Mouse (Mus musculus) ovary, postnatal 10 days (tissue): Measurements from ENCODE around the gene 9330159F19Rik.

Experiments
- DNase-seq: peaks from one replicate; pipeline ENCODE4 v3.0.0; 2022; ENCODE audit warnings: low spot score

The 9330159F19Rik gene

DNA sequence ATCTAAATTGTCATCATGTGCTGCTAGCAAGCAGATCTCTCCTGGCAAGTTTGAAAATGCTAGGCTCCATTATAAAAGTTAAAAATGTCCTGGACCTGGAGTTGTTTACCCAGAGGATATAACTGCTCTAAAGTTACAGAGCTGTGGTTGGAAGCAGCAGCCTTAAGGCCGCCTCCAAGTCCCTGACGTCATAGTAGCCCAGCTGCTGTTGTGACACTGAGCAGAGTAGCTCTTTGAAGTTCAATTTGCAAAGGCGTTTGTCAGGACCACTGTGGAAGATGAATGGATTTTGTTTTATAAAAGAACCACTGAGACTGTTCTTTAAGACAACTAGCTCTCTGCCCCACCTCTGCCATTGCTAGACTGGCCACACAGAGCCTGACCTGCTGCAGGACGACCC is at the start of gene 9330159F19Rik:
9330159F19Rik (plus strand) TSS at position 154 of the 400 bp plus-strand sequence.
- DNase-seq, result no peak

DNA sequence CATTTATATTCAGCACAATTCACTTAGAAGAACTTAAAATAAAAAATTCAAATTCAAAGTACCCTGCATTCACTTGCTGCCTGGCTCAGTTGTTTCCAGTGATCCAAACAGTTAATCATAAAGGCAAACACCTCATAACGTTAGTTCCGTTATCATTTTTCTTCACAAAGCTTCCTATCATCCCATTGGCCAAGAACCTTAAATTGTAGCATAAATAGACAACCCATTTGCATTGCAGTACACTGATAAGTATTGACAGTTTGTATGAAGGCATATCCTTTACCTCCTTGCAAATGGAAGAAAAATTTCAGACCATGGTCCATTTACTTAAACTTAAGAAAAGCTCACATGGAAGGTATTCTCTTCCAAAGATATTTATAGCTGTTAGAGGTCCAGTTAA is 49.7 kb upstream of the 9330159F19Rik start:
- no peak for DNase-seq

DNA sequence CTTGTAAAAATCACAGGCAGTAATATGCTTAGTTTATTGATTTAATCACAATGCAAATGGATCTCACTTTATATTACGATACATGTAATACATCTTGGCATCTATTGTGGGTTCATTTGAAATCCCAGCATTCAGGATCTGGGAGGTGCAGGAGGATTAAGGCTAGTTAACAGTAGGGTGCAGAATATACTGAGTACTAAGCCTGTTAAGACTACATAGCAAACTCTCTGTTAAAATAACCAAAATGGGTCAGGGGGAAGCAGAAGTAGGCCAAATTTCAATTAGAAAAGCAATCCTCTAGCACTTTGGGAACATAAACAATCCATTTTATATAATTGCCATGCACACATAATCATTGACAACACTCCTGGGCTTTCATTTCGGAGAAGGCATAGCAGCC is 37.6 kb upstream of the 9330159F19Rik start:
- no peak for DNase-seq

DNA sequence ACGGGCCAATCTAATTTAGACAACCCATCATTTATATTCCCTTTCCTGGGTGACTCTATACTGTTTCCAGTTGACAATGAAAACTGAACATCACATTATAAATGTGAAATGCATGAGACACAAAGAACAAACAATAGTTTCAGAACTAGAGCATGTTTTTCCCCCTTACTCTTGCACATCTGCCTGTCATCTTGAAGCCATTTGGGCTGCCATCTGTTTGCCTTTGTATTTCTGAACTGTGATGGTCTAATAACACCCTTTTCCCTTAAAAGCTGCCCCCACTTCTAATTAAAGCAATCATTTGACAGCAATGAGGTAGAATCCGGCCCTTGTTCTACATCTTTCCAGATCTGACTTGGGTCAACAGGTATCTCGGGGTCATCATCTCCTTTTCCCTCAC is 35.8 kb upstream of the 9330159F19Rik start:
- DNase-seq, result no peak

DNA sequence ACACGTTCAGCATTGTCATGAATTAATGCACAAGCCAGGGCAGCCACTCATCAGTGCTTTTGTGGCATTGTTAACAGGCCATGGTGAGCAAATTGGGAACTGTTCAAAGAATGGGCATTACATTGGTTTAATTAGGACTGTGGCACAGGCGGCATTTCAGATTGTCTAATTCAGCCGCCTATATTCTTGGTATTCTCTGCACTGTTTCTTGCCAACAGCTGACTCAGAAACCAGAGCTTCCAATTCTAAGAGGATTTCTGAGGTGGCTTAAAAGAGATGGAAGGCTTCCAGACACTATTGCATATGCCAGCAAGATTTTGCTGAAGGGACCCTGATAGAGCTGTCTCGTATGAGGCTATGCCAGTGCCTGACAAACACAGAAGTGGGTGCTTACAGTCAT is 34.5 kb upstream of the 9330159F19Rik start:
- DNase-seq, result no peak

DNA sequence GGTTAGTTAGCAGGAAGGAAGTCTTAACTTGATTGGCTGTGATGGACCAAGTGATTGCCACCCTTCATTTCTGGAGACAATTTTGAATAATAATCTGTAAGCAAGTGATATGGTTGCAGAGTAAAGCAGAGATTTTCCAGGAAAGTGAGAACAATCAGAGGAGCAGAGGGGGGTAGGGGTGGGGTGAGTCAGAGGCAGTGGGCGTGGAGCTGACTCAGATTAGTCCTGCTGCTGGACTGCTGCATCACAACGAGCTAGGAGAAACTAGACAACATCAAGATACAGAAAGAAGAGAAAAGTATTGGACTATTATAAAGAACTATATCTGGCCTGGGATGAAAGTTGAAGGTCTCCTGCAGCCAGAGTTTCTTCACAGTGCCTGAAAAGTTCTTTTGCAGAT is 33.4 kb upstream of the 9330159F19Rik start:
- no peak for DNase-seq

DNA sequence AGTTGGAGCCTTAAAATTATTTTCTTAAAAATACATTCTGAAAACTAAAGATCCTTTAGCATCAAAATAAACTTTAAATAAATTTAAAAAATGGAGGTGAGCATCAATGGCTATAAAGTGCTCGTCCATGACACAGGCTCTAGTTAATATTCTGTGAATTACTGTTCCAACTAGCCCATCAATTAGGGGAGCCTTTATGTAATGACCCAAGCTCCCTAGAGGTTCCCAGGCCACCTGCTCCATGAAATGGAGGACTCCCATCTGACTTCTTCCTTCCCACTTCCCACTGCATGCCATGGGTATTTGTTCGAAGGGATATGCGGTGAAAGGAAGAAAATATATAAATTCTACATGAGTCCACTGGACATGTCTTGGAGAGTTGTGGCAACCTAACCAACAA is 31.2 kb upstream of the 9330159F19Rik start:
- DNase-seq, result no peak

DNA sequence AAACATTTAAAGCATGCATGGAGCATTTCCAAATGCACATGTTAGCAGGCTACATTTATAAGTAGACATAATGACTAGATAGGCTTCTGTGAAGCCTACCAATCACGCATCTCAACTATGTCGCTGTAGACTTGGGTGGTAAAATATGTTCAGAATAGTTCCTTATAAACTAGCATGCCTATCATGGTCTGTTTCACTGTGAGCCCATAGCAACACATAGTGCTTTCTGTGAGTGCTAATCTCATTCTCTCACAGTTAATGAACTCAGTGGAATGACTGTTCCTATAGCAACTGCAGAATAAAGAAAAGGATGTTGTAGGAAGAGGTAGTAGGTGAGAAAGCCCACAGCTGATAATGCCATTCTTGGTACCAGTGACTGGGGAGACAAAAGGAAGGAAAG is 30.4 kb upstream of the 9330159F19Rik start:
- no peak for DNase-seq

DNA sequence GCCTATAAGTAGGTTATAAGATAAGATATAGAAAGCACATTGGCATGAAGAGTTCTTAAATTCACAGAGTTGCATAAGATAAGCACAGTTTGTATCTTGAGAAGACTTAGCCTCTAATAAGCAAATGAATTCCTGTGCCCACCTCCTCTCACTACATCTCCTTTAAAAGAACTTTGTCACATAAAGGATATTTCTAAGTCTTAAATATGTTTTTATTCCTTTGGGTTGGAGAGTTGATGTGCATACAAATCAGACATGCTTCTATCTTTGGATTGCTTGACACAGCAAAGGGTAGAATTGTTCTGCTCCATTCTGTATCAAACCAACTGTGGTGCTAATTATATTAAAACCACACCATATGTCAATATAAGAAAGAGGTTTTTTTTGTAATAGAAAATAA is 17.6 kb upstream of the 9330159F19Rik start:
- no peak for DNase-seq

DNA sequence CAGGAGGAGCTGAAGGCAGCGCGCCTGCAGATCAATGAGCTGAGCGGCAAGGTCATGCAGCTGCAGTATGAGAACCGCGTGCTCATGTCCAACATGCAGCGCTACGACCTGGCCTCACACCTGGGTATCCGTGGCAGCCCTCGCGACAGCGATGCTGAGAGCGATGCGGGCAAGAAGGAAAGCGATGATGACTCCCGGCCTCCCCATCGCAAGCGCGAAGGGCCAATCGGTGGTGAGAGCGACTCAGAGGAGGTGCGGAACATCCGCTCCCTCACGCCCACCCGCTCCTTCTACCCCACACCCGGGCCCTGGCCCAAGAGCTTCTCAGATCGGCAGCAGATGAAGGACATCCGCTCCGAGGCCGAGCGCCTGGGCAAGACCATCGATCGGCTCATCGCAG is 14.6 kb upstream of the 9330159F19Rik start:
- DNase-seq, result no peak

DNA sequence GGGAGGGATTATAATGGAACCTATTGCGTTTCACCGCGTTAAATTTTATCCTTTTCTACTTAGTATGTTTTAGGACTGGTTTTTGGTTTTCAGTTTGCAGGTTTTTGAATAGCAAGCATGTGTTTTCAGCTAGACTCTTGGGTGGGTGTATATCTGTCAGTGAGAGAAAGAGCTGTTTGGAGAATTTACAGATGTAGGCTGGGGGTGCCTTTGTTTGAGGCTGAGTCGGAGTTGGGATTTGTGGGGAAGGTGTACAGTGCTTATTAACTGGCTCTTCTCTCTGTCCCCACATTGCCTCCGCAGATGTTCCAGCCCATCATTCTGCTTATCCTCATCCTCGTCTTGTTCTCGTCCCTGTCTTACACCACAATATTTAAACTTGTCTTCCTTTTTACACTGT is 12.8 kb upstream of the 9330159F19Rik start, which contains the start of gene Gm49353:
Gm49353 (plus strand) TSS at position 313 of the 400 bp plus-strand sequence.
- no peak for DNase-seq

DNA sequence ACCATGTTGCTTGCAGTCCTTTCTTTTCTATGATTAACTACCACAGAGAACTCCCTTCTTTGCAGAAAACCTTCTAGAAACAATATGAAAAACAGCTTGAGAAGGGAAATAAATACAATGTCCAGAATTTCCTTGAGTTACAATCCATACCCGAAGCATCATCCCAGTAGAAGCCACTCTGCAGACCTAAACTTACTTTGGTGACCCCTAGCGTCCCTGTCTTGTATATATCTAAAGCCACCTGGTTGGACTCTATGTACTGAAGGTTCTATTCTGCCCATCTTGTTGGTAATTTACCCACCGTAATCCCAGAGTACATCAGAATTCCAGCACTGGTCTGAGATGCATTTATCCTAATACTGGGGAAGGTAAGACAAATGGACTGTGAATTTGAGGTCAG is 11.6 kb upstream of the 9330159F19Rik start:
- DNase-seq, result no peak

DNA sequence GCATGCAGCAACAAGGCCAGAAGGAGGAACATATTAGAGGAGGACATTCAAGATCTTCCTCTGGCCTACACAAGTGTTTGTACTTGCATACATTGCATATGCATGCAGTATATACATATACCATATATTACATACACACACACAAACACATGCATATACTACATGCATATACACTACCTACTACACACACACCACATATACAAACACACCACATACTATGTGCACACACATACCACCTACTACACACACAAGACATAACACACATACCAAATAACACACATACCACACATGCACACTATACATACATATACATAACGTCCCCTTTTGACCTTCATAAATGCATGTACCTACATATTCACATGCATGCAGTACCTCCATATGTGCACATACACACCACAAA is 10.8 kb upstream of the 9330159F19Rik start:
- DNase-seq, result no peak

DNA sequence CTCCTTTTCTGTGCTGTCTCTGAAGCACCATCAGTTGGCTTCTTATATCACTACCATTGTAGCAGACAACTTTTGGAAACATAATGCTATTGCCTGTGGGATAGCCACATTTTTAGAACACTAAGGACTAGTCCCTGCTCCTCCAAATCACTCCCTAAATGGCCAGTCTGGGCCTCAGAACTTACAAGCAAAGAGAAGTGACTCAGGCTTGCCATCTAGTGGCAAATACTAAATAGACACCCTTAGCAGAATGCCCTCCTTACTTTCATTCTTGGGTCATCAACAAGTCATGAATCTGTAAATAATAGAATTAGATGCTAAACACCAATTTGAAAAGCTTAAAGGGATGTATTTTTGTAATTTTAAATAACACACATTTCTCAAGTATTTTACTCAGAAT is 4.7 kb upstream of the 9330159F19Rik start:
- no peak for DNase-seq

DNA sequence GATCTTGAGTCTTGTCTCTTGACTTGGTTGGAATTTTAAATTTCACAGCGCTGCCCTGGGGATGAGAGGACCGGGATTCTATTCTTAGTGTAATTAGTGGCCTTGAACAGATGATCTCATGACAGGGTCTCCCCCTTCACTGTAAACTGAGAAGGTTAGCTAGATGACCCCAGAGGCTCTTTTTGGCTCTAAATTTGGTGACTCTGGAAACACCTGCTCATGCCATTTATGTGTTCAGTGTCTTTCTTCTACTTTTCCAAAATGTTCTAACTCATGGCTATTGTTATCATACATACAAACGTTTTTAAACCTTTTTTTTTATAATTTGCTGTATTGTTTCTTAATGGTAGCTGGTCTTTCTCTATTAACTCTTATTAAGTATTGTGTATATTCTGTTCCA is 2.7 kb upstream of the 9330159F19Rik start:
- DNase-seq, result no peak

DNA sequence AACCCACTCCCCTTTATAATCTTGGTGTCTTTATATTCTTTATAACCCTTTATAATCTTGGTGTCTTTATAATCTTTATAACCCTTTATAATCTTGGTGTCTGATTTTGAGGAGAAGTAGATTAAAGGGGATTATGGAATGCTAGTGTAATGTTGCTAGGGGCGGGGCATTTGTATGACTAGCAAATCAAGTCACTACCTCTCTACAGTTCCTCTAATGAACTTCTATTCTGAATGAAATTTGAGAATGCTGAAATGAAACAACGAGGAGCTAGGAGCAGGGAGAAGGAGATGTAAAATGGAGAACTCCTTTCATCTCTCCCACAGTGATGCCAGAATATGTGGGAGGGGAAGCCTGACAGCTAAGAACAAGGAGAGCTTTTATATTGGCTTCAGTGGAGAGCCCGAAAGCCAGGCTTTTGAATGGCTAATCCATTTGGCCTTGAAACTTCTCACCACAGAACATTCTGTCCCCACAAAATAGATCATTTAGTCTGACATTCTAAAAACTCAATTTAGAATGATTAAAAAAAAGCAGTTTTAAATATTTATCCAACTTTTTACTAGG is 2.2 kb downstream of the 9330159F19Rik start:
- no peak for DNase-seq

DNA sequence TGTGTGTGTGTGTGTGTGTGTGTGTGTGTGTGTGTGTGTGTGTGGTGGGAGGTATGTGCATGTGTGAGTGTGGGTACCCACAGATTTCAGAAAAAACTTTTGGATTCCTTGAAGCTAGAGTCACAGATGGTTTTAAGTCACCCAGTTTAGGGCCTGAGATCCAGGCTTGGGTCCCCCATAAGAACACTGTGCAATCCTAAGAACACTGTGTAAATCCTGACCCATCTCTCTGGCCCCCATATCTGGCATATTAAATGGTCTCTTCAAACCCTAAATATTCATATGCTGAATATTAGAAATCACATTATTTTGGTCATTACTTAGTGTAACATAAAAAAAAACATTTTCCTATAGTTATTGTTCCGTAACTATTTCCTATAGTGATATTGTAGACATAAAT is 5.6 kb downstream of the 9330159F19Rik start:
- DNase-seq, result no peak

DNA sequence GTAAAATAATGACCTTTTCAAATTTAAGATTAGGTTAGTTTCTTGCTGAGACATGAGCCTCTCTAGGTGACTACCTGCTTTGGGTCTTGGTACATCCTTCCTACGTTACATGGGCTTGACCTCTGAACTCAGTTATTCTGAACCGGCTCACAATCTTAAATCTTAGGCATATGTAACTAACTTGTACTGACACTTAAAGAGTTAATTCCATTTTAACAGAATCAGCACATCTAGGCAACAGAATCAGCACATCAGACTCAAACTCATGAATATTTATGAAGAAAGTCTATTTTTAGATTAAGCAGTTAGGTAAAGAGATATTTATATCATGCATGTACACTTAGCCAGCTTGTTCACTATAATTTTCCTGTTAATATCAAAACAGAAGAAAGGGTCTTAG is 6.0 kb downstream of the 9330159F19Rik start:
- no peak for DNase-seq

DNA sequence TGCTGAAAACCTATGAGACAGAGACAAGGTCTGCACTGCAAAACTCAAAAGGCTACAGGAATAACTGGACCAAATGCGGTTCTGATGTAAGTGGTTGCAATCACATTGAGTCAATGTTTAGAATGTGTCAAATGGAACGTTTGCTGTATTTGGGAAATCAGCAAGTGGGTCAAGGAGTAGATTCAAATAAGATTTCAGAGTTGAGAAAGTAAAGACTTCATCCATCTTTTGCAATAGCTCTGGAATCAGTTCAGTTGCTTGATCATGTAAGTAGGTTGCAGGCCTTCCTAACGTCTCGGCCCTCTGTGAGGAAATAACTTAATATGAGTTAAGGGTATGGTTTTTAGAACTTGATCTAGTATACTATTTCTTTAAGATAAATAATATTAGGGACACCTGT is 13.9 kb downstream of the 9330159F19Rik start:
- DNase-seq, result no peak

DNA sequence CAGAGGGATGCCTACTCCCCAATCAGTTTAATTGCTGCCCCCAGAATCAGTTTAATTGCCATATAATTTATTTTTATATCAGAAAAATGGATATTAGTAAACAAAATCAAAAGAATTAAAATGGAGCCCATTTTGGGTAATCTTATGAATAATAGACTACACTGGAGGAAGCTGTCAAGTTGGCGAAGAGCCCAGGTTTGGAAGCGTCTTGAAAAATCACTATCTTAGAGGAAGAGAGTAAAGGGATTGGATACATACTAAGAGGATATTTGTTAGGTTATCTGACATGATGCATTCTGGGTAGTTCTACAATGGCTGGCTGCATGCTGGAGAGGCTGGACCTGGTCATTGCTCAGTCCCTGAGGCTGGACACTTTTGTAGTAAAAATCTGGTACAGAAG is 19.8 kb downstream of the 9330159F19Rik start:
- DNase-seq, result no peak
